Mouse (Mus musculus): ENCODE measurements around the gene Polr3gl. TPM values are rescaled to one million over a fixed set of nuclear protein-coding genes. Genes with fewer than 3 reads are reported as not detected.

Polr3gl gene
- total RNA-seq, 2 experiments from 2014 or later: 32.1 to 32.7 TPM

DNA sequence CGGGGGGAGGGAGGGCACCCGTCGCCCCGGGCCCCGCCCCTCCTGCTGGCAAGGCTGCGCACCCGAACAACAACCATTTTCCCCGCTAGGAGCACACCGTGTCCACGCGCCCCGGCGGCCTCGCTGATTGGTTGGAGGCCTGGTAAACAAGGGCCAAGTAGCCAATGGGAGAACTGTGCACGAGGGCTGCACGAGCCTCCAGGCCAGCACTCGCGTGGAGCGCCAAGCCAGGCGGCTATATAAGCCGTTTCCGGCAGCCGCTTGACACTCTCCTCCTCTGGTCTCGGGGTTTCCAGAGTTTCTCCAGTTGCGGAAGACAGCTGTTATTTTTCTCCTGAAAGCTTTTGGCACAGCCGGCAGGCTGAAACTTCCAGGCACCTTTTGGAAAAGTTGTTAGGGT is 36.3 kb downstream of the Polr3gl start, which contains the start of gene Txnip:
Gene Txnip (plus strand): TSS at position 264 of the 400 bp plus-strand sequence.
- peak; percentile 99 for DNase-seq

GRCm38 (mm10) chr3:96556651-96557635 is 37.0 kb downstream of the Polr3gl start:
- no peak for DNase-seq

DNA sequence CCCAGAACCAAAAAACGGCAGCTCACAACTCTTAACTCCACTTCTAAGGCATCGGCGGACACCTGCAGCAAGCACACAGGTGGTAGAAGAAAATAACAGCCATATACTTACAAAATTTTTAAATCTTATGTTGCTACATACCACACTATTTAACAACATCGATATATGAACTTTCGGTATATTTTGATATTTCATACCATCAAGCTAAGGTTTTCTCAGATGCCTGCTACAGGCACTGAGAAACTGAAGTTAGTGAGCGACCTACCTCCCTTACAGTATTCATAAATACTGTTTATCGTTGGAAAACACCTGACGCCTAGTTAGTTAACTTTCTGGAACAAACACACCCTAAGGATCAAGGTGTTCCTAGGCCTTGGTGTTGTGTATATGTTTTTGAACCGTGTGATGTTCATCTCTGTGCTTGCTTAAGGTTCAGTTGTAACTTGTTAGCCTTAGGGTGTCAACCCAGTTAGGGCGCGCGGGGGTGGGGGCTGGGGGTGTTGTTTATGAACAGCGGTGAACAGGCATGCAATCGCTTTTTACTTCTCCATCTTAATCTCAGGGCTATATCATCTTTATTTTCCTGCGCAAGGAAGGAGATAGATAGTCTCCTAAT is 37.9 kb downstream of the Polr3gl start:
- DNase-seq: no peak

GRCm38 (mm10) chr3:96555041-96555596 is 38.9 kb downstream of the Polr3gl start:
- peak; percentile 77 for DNase-seq

DNA sequence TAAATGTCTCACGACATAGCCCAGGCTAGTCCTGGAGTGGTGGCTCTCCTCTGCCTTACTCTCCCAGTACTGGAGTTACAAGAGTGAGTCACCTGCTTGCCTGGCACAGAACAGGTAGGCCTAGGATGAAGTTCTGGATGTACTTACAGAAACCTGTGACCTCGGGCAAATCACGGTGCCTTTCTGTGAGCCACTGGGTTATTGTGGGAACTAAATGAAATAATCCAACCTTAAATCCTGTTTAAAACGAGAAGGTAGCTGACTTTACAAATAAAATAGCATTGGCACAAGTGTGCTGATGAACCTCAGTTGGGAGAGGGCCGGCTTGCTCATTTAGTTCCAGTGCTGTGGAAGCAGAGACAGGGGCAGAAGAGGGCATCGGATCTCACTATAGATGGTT is 39.7 kb downstream of the Polr3gl start:
- no peak for DNase-seq

DNA sequence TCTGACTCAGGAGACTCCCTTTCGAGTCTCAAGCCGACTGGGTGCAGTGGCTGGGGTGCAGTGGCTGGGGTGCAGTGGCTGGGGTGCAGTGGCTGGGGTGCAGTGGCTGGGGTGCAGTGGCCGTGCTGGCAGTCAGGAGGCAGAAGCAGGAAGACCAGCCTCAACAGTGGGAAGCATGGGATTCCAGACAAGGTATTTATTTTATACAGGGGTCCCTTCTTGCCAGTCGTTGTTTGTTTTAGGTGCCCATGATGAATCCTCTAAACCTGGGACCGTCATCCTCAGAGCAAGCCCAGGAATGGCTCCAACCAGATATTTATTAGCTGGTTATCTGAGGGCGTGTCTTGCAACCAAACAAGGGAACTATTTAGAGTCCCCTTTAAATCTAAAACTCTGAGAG is 40.4 kb downstream of the Polr3gl start:
- DNase-seq: no peak

DNA sequence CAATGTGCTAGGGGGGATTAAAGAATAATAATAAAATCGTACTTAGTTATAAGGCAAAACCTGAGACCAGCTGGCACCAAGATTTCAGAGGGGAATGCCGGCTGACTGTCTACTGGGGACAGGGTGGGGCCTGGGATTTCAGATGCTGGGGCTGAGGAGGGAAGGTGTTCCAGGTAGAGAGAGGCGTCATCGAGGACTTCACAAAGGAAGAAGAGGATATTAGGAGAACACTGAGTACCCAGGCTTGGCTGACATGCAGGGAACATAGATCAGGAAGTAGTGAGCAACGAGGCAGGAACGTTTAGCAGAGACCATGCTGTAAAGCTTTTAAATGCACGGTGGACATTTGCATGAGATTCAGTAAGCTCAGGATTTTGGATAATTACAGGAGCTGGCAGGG is 42.1 kb downstream of the Polr3gl start:
- no peak for DNase-seq

- no peak for DNase-seq
These were observed 42.8 kb downstream of the Polr3gl start for GRCm38 (mm10) chr3:96551203-96551602.

DNA sequence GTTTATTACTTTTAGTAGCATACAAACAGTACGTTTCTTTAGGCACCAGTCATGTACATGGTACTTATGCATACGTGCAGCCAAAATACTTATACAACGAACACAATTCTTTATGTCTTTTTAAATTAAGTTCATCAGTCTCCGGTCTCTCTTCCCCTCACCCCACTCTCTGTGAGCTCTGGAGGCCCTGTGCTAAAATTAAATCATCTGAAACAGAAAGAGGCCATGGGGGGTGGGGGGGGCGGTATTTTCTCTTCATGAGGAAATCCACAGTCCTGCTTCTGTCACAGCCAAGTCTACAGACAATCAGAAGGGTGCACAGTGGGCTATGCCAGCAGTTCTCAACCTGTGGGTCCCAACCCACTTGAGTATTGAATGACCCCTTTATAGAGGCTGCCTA is 44.6 kb downstream of the Polr3gl start:
- no peak for DNase-seq

DNA sequence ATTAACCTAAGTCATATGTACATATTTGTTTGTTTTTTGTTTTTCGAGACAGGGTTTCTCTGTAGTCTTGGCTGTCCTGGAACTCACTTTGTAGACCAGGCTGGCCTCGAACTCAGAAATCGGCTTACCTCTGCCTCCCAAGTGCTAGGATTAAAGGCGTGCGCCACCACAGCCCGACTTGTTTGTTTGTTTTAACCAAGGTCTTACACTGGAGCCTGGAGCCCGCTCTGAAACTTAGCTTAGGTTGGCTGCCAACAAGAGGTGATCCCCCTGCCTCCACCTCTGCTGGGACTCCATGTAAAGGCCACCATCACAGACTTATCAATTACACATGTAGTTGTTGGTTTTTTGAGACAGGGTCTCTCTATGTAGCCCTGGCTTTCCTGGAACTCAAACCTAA is 45.2 kb downstream of the Polr3gl start:
- no peak for DNase-seq

GRCm38 (mm10) chr3:96547389-96547960 is 46.5 kb downstream of the Polr3gl start:
- peak; percentile 89 for DNase-seq

DNA sequence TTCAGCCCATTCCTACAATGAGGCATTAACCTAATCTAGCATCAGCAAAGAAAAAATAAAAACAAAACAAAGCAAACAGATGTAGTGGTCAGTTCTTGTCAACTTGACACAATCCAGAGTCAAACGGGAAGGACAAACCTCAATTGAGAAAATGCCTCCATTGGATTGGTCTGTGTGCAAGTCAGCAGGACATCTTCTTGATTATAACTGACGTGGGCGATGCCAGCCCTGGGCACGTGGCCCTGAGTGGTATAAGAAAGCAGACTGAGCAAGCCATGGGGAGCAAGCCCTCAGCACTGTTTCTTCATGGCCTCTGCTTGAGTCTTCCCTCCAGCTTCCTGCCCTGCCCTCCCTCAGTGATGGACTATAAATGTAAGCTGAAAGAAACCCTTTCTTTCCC is 47.1 kb downstream of the Polr3gl start:
- DNase-seq: no peak

DNA sequence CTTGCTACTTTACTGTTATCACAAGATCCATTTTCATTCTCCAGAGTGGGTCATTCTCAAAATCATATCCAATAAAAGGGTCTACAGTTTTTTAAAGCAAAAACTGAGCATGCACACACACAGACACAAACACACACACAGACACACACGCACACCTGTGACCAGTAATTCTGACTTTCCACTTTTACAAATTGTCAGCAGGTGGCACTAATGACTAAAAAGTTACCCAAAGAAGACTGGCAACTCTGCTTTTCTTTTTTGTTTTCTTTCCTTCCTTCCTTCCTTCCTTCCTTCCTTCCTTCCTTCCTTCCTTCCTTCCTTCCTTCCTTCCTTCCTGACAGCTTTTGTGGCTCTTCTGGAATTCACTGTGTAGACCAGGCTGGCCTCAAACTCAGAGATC is 48.4 kb downstream of the Polr3gl start:
- no peak for DNase-seq

DNA sequence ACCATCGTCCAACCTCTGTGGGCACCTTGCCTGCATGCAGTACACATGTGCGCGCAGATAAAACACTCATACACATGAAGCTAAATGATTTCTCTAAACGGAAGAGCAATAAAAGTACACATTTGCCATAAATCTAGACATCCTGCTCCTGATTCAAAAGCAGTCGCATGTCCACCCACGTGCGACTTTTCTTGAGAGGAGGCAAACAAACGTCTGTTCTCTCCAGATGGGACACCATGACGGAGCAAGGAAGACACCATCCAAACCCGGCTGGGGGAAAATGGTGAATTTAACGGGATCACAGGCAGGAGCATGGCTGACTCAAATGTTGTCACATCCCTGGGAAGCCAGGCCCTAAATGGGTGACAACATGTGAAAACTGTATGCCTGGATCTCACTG is 50.6 kb downstream of the Polr3gl start:
- DNase-seq: no peak

- no peak for DNase-seq
These were observed 51.4 kb downstream of the Polr3gl start for GRCm38 (mm10) chr3:96542554-96542953.

- DNase-seq: no peak
These were observed 52.5 kb downstream of the Polr3gl start for GRCm38 (mm10) chr3:96541328-96542078.

GRCm38 (mm10) chr3:96540740-96541139 is 53.2 kb downstream of the Polr3gl start:
- no peak for DNase-seq

DNA sequence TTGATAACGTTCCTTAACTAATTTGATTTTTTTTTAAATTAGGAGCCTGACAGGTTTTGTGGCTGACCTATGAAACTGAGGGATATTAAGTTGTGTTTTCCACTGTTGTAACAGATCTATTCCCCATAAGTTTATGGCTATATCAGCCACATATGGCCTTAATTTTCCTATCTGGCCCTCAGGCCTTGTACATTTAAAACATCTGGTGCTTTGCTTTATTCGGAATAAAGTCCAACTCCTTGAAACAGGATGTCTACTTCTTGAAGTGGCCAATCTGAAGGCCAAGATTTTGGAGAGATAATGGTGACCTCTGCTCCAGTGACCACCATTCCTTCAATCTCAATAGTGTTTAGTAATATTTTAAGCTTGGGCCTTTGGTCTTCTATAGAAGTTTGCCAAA is 54.7 kb downstream of the Polr3gl start:
- no peak for DNase-seq

GRCm38 (mm10) chr3:96534300-96534699 is 59.7 kb downstream of the Polr3gl start:
- no peak for DNase-seq

DNA sequence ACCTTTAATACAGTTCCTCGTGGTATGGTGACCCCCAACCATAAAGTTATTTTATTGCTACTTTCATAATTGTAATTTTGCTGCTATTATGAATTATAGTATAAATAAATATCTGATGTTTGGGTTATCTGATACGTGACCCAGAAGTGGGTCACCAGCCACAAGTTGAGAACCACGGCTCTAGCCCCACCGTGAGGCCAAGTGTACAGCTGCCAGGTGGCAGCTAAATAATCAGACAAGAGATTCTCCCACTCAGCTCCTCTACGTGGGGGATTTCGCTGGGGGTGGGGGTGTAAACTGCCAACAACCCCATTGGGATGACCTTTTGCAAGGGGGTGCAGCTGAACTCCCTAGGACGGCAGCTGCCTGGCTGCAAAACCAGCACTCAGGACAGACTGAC is 61.9 kb downstream of the Polr3gl start:
- DNase-seq: no peak

- DNase-seq: no peak
These were observed 65.5 kb downstream of the Polr3gl start for GRCm38 (mm10) chr3:96528506-96528905.
